Mouse (Mus musculus) inflammation-experienced regulatory T-cells (primary cell): ENCODE measurements around the gene Arhgef1. TPM values are rescaled to one million over a fixed set of nuclear protein-coding genes. Genes with fewer than 3 reads are reported as not detected.

Source experiments
- polyA plus RNA-seq, 2 experiments: library from polyadenylated mRNA; unstranded; fragments of 100-300 nt; shearing (Covaris generic); gene quantifications; one replicate each; pipeline ENCODE4 v1.2.1; 2017

Gene Arhgef1
- polyA plus RNA-seq, result 1,000 to 10,000 TPM; 1,361 to 1,690 TPM

DNA sequence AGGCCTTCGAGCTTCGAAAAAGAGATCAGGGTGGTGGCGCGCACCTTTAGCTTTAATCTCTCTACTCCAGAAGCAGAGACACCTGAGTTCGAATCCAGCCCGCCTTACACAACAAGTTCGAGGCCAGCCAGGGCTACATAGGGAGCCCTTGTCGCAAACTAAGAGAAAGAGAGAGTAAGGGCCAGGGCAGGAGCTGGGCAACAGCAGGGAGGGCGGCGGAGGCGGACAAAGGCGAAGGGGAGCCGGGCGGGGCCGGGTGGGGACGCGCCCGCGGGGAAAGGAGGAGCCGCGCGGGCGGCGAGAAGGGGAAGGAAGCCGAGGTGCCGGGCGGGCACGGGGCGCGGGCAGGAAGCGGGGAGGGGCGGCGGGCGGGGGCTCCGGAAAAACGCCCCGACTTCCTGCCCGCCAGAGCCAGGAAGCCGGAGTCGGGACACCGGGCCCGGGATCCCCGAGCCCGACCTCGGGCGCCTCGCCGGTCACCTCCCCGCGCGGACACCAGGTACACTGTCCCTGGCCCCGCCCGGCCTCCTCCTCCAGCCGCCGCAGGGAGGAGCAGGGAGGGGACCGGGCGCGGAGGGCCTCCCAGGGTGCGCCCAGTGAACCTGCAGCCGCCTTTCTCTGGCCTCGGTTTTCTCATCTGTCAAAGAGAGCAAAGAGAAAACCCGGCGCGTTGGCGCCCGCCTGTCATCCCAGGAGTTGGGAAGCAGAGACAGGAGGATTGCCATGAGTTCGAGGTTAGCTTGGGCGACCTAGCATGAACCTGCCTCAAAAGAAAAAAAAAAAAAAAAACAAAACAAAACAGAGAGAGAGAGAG is at the start of gene Arhgef1:
Gene Arhgef1 (plus strand): TSS at position 283 of the 814 bp plus-strand sequence.

GRCm38 (mm10) chr7:24861913-24862312 is 40.8 kb upstream of the Arhgef1 start, which contains the start of gene Gm9844:
Gene Gm9844, plus strand, starts transcription at chr7:24862213.

GRCm38 (mm10) chr7:24869532-24870165 is 33.1 kb upstream of the Arhgef1 start, which contains the start of the genes Lypd4 and Dmrtc2:
Gene Lypd4, minus strand, starts transcription at chr7:24869941.
Gene Dmrtc2, plus strand, starts transcription at chr7:24870057.

GRCm38 (mm10) chr7:24883896-24884692 is 18.6 kb upstream of the Arhgef1 start, which contains the start of gene Rps19:
Gene Rps19, plus strand, starts transcription at chr7:24884371.

GRCm38 (mm10) chr7:24897224-24897623 is 5.5 kb upstream of the Arhgef1 start, which contains the start of gene Cd79a:
Gene Cd79a, plus strand, starts transcription at chr7:24897381.

GRCm38 (mm10) chr7:24944257-24944950 is 41.7 kb downstream of the Arhgef1 start, which contains the start of gene Gm4881:
Gene Gm4881, minus strand, starts transcription at chr7:24944494.

GRCm38 (mm10) chr7:24971972-24972893 is 69.5 kb downstream of the Arhgef1 start, which contains the start of gene Rabac1:
Gene Rabac1, minus strand, starts transcription at chr7:24972754.

Other genes starting within 250 kb of the Arhgef1 start
- gene Tex101, start 226.2 kb upstream of the Arhgef1 start, polyA plus RNA-seq, result under 1 TPM in 1 of 2 experiments, not detected in 1; 0.36 TPM
- gene BC049730, start 193.7 kb upstream of the Arhgef1 start, polyA plus RNA-seq, result under 1 TPM; 0.13 to 0.31 TPM
- 1 to 10 TPM in 1 of 2 experiments, not detected in 1; 2.5 TPM for gene Gm4763, start 176.0 kb upstream of the Arhgef1 start, polyA plus RNA-seq
- gene Cd177, start 142.6 kb upstream of the Arhgef1 start, polyA plus RNA-seq, result under 1 TPM; 0.33 to 0.34 TPM
- gene Ceacam10, start 125.7 kb upstream of the Arhgef1 start, polyA plus RNA-seq, result 1 to 10 TPM in 1 of 2 experiments, under 1 TPM in 1; 0.82 to 1.6 TPM
- 10 to 100 TPM; 35.8 to 42.4 TPM for gene Gm9844, start 40.7 kb upstream of the Arhgef1 start, polyA plus RNA-seq
- gene Lypd4, start 33.0 kb upstream of the Arhgef1 start, polyA plus RNA-seq, result not detected
- gene Dmrtc2, start 32.9 kb upstream of the Arhgef1 start, polyA plus RNA-seq, result under 1 TPM in 1 of 2 experiments, not detected in 1; 0.23 TPM
- gene Rps19, start 18.5 kb upstream of the Arhgef1 start, polyA plus RNA-seq, result 1,000 to 10,000 TPM; 3,658 to 5,329 TPM
- 10 to 100 TPM; 20.1 to 49.7 TPM for gene Cd79a, start 5.5 kb upstream of the Arhgef1 start, polyA plus RNA-seq
- not detected for gene Gm4881, start 41.6 kb downstream of the Arhgef1 start, polyA plus RNA-seq
- 100 to 1,000 TPM; 598 to 776 TPM for gene Rabac1, start 69.8 kb downstream of the Arhgef1 start, polyA plus RNA-seq
- gene Atp1a3, start 103.0 kb downstream of the Arhgef1 start, polyA plus RNA-seq, result 1 to 10 TPM in 1 of 2 experiments, under 1 TPM in 1; 0.66 to 5.4 TPM
- 1 to 10 TPM; 9.0 to 9.7 TPM for gene Grik5, start 169.4 kb downstream of the Arhgef1 start, polyA plus RNA-seq
- gene Zfp574, start 169.7 kb downstream of the Arhgef1 start, polyA plus RNA-seq, result 10 to 100 TPM; 29.8 to 38.6 TPM